Mouse (Mus musculus): ENCODE measurements around the gene 2810021J22Rik.
A peak's percentile ranks its signal among the peaks of the same experiment; 100 is the strongest.
"Not testable (repeated sequence)": the region's sequence is repeated elsewhere in the genome, so short reads cannot be mapped to it uniquely, and the experiment has no call there.

The 2810021J22Rik gene

GRCm38 (mm10) chr11:58867039-58867953 is at the start of gene 2810021J22Rik:
2810021J22Rik (plus strand) TSS chr11:58867216.
- peak; percentile 77 for DNase-seq

- DNase-seq, result not testable (repeated sequence)
These were observed 38.1 kb upstream of the 2810021J22Rik start, which contains the start of gene Olfr312 for GRCm38 (mm10) chr11:58828937-58829336. Olfr312 (plus strand) TSS chr11:58829237.

GRCm38 (mm10) chr11:58829764-58830163 is 37.3 kb upstream of the 2810021J22Rik start:
- DNase-seq, result no peak

GRCm38 (mm10) chr11:58832541-58832940 is 34.5 kb upstream of the 2810021J22Rik start:
- DNase-seq, result not testable (repeated sequence)

GRCm38 (mm10) chr11:58838951-58839350 is 28.1 kb upstream of the 2810021J22Rik start, which contains the start of gene Olfr311:
Olfr311 (plus strand) TSS chr11:58839251.
- DNase-seq, result not testable (repeated sequence)

- peak; percentile 99 for DNase-seq
These were observed 20.0 kb upstream of the 2810021J22Rik start, which contains the start of gene Gm12258 for GRCm38 (mm10) chr11:58846919-58847461. Gm12258 (plus strand) TSS chr11:58847158.

- no peak for DNase-seq
These were observed 19.4 kb upstream of the 2810021J22Rik start for GRCm38 (mm10) chr11:58847636-58848035.

- DNase-seq, result no peak
These were observed 17.3 kb upstream of the 2810021J22Rik start for GRCm38 (mm10) chr11:58849731-58850130.

- DNase-seq, result no peak
These were observed 6.3 kb upstream of the 2810021J22Rik start for GRCm38 (mm10) chr11:58860744-58861143.

GRCm38 (mm10) chr11:58867954-58868330 is 926 bp downstream of the 2810021J22Rik start:
- DNase-seq, result no peak

GRCm38 (mm10) chr11:58870961-58871360 is 3.9 kb downstream of the 2810021J22Rik start:
- no peak for DNase-seq

- no peak for DNase-seq
These were observed 16.7 kb downstream of the 2810021J22Rik start for GRCm38 (mm10) chr11:58883756-58884155.

- DNase-seq, result no peak
These were observed 23.5 kb downstream of the 2810021J22Rik start for GRCm38 (mm10) chr11:58890511-58890910.

GRCm38 (mm10) chr11:58894456-58894855 is 27.4 kb downstream of the 2810021J22Rik start:
- no peak for DNase-seq

- DNase-seq, result no peak
These were observed 30.5 kb downstream of the 2810021J22Rik start for GRCm38 (mm10) chr11:58897485-58897884.

GRCm38 (mm10) chr11:58901080-58901479 is 34.1 kb downstream of the 2810021J22Rik start:
- no peak for DNase-seq

- DNase-seq, result peak; percentile 97
These were observed 36.7 kb downstream of the 2810021J22Rik start, which contains the start of gene Zfp39 for GRCm38 (mm10) chr11:58903511-58904409. Zfp39 (minus strand) TSS chr11:58904225.

- no peak for DNase-seq
These were observed 37.3 kb downstream of the 2810021J22Rik start for GRCm38 (mm10) chr11:58904410-58904718.

- DNase-seq, result peak; percentile 46
These were observed 37.8 kb downstream of the 2810021J22Rik start for GRCm38 (mm10) chr11:58904838-58905237.

- DNase-seq, result no peak
These were observed 46.8 kb downstream of the 2810021J22Rik start for GRCm38 (mm10) chr11:58913776-58914175.

GRCm38 (mm10) chr11:58914461-58915028 is 47.5 kb downstream of the 2810021J22Rik start:
- no peak for DNase-seq

Measured in cerebellum, adult 9-10 months (tissue).